Mouse (Mus musculus): ENCODE measurements around the gene Cacna2d1.

DNA sequence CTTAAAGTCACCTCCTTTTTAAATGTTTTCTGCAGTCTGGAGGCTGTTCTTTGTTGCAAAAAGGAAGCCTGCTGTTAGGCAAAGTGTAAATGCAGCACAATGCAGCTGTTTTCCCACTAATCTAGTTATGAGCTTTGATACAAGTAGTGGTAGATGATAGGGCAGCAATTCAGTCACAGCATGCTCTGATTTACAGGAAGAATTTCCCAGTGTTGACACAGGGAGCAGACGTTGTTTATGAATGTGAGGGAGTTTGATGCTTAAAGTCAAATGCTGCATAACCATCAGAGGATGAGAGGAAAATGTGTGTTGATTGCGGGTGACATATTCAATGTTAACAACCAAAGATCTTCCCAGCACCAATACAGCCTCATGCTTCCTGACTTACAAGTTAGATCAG, 342.6 kb downstream of the Cacna2d1 start:
- no peak for TF ChIP-seq CTCF (IDR thresholded peaks at IDR 0.05; ENCODE audit: borderline replicate concordance, control insufficient read depth, extremely low read depth, insufficient read depth, low read length, poor library complexity)
- no peak for TF ChIP-seq POLR2A (IDR thresholded peaks at IDR 0.05; ENCODE audit: control insufficient read depth, extremely low read depth, insufficient read depth, low read length, poor library complexity)

Measured in thymus, adult 2 months (tissue).